Mouse (Mus musculus): ENCODE data around the gene Mus81. TPM values are rescaled to one million over a fixed set of nuclear protein-coding genes. Genes with fewer than 3 reads are reported as not detected.

The Mus81 gene
- polyA plus RNA-seq, 1 experiment from 2014 or later, result 50.5 TPM

DNA sequence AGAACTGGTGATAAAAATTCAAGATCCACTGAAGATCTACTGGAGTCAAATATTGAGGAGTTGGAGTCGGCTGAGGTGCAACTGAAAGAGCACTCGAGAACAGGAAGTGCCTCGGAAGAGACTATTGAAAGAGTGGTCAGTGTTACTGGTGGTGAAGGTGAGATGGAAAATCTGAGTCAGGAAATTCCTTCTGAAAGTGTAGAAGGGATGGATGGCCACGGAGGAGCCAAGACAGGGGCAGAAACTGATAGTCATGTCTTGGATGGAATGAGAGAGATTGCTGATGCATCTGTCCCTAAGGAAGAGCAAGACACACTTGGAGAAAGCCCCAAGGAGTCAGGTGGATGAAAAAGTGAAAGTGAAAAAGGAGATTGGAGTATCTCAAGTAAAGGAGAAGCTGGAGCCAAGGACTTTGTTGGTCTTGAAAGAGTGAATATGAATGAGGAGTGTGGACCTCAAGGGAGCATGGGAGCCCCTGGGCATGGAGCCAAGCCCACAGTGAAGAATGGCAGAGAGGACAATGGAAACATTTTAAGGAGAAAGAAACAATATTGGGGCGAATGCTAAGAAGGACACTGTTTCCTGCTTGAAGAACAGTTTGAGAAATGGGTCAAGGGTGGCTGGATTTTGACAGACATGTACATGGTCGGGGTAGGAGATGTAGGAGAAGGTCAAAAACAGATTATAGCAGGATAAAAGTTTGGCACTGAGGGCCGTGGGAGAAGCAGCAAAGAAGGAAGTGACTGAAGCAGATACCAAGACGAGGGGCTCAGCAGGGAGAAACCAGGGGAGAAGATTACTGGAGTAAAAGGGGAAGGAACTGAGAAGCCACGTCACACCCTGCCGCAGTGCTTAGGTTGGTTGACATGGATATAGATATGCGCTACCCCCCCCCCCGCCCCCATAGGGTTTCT lies 24.1 kb upstream of the Mus81 start:
- no peak for ATAC-seq (ENCODE audit: low FRiP score, low TSS enrichment)
- Histone ChIP-seq H3K9me3 (ENCODE audit: low read length) (no peaks in the 10 kb centered on the region; the same call in none of the 2 replicates), H3K4me2 (replicated peaks; ENCODE audit: low read depth, low read length) (no peak overlapping the region), H3K36me3 (ENCODE audit: insufficient read depth, low read length) (no peaks in the 10 kb centered on the region), H3K27ac (ENCODE audit: low read length) (no peak overlapping the region; the same call in 1 of the 2 replicates), H3K27me3 (ENCODE audit: insufficient read depth, low read length) (no peaks in the 10 kb centered on the region), H3K9ac (replicated peaks; ENCODE audit: low read length) (no peak overlapping the region), H3K4me3 (ENCODE audit: low read length) (no peak overlapping the region), H3K4me1 (ENCODE audit: insufficient read depth, low read length) (peaks cover 22% of the 10 kb centered on the region)
- WGBS, result 72% methylated on average over 12 of the region's 12 CpGs

DNA sequence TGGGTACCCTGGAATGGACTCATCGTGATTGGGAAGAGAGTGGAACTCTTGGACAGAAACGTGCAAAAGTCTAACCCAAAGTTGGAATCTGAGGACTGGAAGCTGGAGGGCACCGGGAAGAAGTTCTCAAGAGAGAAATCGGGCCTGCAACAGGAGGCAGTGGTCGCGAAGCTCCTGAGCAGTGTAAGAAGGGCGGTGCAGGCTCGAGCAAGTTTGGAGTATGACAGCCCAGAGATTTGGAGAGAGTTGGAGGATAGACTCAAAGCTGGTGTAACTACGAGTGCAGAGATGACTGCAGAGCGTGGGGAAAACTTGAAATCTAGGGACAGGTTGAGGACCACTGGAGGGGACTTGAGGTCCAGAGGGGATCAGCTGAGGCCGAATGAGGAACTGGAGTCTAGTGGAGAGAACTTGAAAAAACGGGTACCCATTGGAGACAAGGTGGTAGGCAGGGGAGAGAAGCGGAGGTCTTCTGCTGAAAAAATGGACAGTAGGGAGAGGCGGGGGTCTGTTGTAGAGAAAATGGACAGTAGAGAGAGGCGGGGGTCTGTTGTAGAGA lies 23.0 kb upstream of the Mus81 start:
- Histone ChIP-seq H3K27ac (ENCODE audit: low read length) (no peak overlapping the region), H3K27me3 (ENCODE audit: insufficient read depth, low read length) (no peaks in the 10 kb centered on the region), H3K4me3 (ENCODE audit: low read length) (peak overlapping the region; percentile 48), H3K9ac (replicated peaks; ENCODE audit: low read length) (peak overlapping the region; percentile 75), H3K4me2 (replicated peaks; ENCODE audit: low read depth, low read length) (peak overlapping the region; percentile 71), H3K4me1 (ENCODE audit: insufficient read depth, low read length) (peaks cover 22% of the 10 kb centered on the region), H3K9me3 (ENCODE audit: low read length) (no peaks in the 10 kb centered on the region; the same call in none of the 2 replicates), H3K36me3 (ENCODE audit: insufficient read depth, low read length) (no peaks in the 10 kb centered on the region)
- peak; percentile 49 for ATAC-seq (ENCODE audit: low FRiP score, low TSS enrichment)
- WGBS, result 48% methylated on average over 15 of the region's 15 CpGs

DNA sequence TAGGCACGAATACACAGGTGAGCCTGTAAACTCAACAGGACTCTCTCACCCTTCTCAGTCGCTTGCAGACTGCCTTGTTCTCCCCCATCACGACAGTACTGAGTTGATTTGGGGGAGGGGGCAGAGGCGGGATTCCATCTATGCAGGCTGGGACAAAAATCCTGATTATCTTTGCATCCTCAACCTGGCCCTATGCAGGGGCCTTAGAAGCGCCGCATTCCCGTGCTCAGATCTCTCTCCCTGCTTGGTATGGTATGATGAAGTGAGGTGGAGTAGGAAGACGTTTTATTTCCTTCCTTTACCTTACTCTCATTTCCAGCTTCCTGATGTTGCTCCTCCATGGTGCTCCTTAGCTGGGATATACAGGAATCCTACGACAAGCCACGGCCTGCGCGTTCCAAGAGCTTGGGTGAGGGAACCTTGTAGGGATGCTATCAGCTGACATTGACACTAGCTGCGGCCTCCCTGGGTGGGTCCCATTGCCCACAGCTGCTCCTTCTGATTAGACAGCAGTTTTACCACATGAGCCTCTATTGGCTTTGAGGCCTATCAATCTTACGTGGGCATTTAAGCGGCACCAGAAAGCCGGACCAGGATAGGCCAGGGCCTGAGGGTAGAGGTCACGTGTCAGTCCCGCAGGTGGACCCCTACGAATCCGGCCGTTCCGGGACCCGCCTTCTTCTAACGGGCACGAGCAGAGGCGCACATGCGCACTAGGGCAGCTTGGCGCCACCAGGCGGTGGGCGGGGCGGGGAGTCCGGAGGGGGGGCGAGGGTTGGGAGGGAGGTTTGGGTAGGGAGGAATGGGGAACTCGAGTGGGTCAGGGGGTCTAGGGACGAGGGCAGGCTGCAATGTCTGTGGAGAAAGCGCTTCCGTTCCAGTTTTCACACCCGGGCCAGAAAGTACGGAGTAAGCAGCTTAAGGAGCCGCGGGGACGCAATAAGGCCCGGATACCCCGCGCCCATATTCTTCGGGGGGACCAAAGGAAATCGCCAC lies 22.1 kb upstream of the Mus81 start, which contains the start of gene Snx32:
Gene Snx32 (minus strand): TSS at position 508 of the 996 bp plus-strand sequence.
- peak within 1 kb of the TSS; percentile 75 for H3K9ac ChIP-seq (replicated peaks; ENCODE audit: low read length)
- no peaks in the 10 kb centered on the region for H3K27me3 ChIP-seq (ENCODE audit: insufficient read depth, low read length)
- peak within 1 kb of the TSS; percentile 48 for H3K4me3 ChIP-seq (ENCODE audit: low read length)
- peaks cover 22% of the 10 kb centered on the region for H3K4me1 ChIP-seq (ENCODE audit: insufficient read depth, low read length)
- 3% methylated on average over 46 of the region's 47 CpGs for WGBS
- peak within 1 kb of the TSS; percentile 71 for H3K4me2 ChIP-seq (replicated peaks; ENCODE audit: low read depth, low read length)
- H3K36me3 ChIP-seq (ENCODE audit: insufficient read depth, low read length), result no peaks in the 10 kb centered on the region
- no peaks in the 10 kb centered on the region; the same call in none of the 2 replicates for H3K9me3 ChIP-seq (ENCODE audit: low read length)
- H3K27ac ChIP-seq (ENCODE audit: low read length), result 0 out of 2 replicates have a peak within 1 kb of the TSS, but pooled peaks have one; percentile 40
- ATAC-seq (ENCODE audit: low FRiP score, low TSS enrichment), result peak; percentile 99

DNA sequence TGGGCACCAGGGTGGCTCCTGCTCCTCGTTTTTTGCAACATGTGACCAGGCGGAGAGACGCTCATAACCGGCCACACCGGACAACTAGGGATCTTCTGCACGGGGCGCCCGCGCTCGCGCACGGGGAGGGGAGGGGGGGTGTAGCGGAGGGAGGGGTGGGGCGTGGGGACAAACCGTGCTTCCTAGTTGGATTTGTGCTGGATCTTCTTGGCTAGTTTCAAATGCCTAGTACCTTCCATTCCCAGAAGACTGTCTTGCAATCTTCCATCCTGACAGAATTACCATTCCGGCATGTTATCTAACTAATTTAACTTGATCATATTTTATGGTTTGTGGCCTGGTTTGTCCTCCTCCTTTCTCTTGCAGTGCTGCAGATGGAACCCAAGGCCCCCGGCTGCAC lies 15.5 kb upstream of the Mus81 start, which contains the start of gene 1700020D05Rik:
Gene 1700020D05Rik (minus strand): TSS at position 101 of the 400 bp plus-strand sequence.
- WGBS, result 47% methylated on average over 17 of the region's 17 CpGs
- ATAC-seq (ENCODE audit: low FRiP score, low TSS enrichment), result no peak
- H3K27me3 ChIP-seq (ENCODE audit: insufficient read depth, low read length), result no peaks in the 10 kb centered on the region
- H3K4me1 ChIP-seq (ENCODE audit: insufficient read depth, low read length), result no peaks in the 10 kb centered on the region
- no peaks in the 10 kb centered on the region for H3K36me3 ChIP-seq (ENCODE audit: insufficient read depth, low read length)
- peak within 1 kb of the TSS; percentile 8; the same call in 1 of the 2 replicates for H3K4me3 ChIP-seq (ENCODE audit: low read length)
- no peak within 1 kb of the TSS for H3K27ac ChIP-seq (ENCODE audit: low read length)
- peak within 1 kb of the TSS; percentile 31 for H3K4me2 ChIP-seq (replicated peaks; ENCODE audit: low read depth, low read length)
- no peaks in the 10 kb centered on the region; the same call in 1 of the 2 replicates for H3K9me3 ChIP-seq (ENCODE audit: low read length)
- no peak within 1 kb of the TSS for H3K9ac ChIP-seq (replicated peaks; ENCODE audit: low read length)

DNA sequence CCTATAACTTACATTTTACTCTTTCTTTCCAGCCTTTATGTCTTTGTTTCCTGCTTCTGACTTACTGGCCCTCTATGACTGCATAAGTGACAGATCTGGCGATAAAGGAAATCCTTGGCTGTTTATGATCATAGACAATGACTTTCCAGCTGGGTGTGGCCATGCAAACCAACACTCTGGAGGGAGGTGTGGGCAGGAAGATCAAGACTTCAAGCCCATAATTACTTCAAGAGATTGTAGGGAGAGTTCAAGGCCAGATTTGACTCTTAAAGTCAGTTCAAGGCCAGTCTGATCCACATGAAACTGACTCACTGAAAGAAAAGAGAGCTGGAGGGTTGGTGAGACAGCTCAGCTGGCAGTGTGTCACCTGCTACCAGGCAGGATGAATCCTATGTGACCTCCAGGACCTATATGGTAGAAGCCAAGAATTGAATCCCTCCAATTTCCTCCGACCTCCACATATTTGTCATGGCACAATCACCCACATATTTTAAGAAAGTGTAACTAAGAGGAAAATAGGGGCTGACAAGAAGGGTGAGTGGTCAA lies 12.2 kb upstream of the Mus81 start:
- H3K4me2 ChIP-seq (replicated peaks; ENCODE audit: low read depth, low read length), result no peak overlapping the region
- no peak overlapping the region; the same call in 1 of the 2 replicates for H3K9ac ChIP-seq (replicated peaks; ENCODE audit: low read length)
- no peaks in the 10 kb centered on the region for H3K9me3 ChIP-seq (ENCODE audit: low read length)
- H3K27ac ChIP-seq (ENCODE audit: low read length), result no peak overlapping the region
- H3K36me3 ChIP-seq (ENCODE audit: insufficient read depth, low read length), result peaks cover 20% of the 10 kb centered on the region; the same call in 1 of the 2 replicates
- ATAC-seq (ENCODE audit: low FRiP score, low TSS enrichment), result no peak
- H3K4me3 ChIP-seq (ENCODE audit: low read length), result no peak overlapping the region
- H3K27me3 ChIP-seq (ENCODE audit: insufficient read depth, low read length), result no peaks in the 10 kb centered on the region
- 79% methylated on average over 2 of the region's 2 CpGs for WGBS
- H3K4me1 ChIP-seq (ENCODE audit: insufficient read depth, low read length), result no peaks in the 10 kb centered on the region

DNA sequence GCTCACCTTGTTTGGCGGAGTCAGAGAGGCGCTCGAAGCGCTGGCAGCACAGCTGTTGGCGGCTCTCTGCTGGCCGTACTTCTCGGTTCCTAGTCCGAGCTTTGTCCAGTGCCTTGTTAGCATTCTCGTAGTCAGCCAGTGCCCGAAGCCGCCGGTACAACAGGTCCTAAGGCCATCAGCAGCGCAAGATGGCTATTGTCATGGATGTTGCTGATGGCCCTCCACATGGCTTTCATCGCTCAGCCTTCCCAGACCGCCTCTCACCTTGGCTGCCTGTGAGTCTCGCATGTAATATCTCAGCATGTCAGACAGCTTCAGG lies 7.8 kb upstream of the Mus81 start:
- Histone ChIP-seq H3K4me2 (replicated peaks; ENCODE audit: low read depth, low read length) (no peak overlapping the region), H3K4me3 (ENCODE audit: low read length) (no peak overlapping the region), H3K27me3 (ENCODE audit: insufficient read depth, low read length) (no peaks in the 10 kb centered on the region), H3K9me3 (ENCODE audit: low read length) (no peaks in the 10 kb centered on the region), H3K4me1 (ENCODE audit: insufficient read depth, low read length) (peaks cover 15% of the 10 kb centered on the region), H3K9ac (replicated peaks; ENCODE audit: low read length) (no peak overlapping the region), H3K27ac (ENCODE audit: low read length) (no peak overlapping the region), H3K36me3 (ENCODE audit: insufficient read depth, low read length) (peaks cover 44% of the 10 kb centered on the region)
- WGBS, result 91% methylated on average over 16 of the region's 16 CpGs
- no peak for ATAC-seq (ENCODE audit: low FRiP score, low TSS enrichment)

DNA sequence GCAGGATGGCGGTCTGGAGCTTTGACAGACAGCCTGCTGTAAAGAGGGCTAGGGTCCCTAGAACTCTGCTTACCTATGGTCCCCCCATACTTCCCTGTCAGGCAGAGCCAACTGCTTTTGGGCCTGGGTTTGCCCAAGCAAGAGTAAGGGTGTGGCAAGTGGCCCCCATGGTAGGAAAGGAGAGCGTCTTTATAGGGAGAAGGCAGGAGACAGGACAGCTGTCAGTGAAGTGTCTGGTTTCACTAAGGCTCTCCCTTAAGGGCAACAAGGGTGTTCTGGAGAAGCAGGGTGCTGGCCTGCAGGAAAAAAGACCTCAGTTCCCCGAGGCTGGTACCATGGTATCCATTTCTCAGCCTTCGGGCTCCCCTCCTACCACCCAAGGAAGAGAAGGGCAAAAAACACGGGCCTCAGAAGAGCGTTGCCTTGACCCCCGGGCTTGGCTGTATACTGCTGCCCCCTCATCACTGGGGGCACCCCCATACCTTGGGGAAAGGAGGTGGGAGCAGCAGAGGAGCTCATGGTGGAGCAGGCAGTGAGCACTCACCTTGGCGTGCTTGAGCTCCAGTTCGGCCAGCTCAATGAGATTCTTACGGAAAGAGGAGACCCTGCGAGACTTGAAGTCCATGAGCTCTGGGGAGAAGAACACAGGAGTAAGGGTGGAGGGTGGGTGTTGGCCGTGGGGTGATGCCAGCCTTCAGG lies 7.3 kb upstream of the Mus81 start:
- Histone ChIP-seq H3K27ac (ENCODE audit: low read length) (no peak overlapping the region), H3K36me3 (ENCODE audit: insufficient read depth, low read length) (peaks cover 44% of the 10 kb centered on the region)

DNA sequence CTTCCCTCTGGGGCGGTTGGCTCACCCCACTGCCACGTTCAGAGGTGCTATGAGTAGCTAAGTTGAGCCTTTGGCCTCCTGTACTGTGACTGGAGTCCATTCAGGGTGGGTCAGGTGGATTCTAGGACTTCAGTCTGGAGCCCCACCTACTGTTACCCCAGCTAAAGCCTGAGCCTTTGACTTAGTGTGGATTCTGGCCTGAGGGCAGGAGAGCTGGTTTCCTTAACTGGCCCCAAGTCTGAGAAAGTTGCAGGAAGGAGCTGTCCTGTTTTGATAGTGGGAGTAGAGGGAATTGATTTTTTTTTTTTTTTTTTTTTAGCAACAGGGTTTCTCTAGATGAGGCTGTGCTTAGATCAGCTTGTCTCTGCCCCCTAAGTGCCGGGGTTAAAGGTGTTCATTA lies 6.1 kb upstream of the Mus81 start:
- Histone ChIP-seq H3K27ac (ENCODE audit: low read length) (no peak overlapping the region), H3K9ac (replicated peaks; ENCODE audit: low read length) (no peak overlapping the region), H3K4me2 (replicated peaks; ENCODE audit: low read depth, low read length) (no peak overlapping the region), H3K9me3 (ENCODE audit: low read length) (no peaks in the 10 kb centered on the region), H3K36me3 (ENCODE audit: insufficient read depth, low read length) (peaks cover 44% of the 10 kb centered on the region), H3K4me1 (ENCODE audit: insufficient read depth, low read length) (peaks cover 22% of the 10 kb centered on the region), H3K27me3 (ENCODE audit: insufficient read depth, low read length) (no peaks in the 10 kb centered on the region), H3K4me3 (ENCODE audit: low read length) (no peak overlapping the region)
- ATAC-seq (ENCODE audit: low FRiP score, low TSS enrichment), result no peak
- 87% methylated on average over 3 of the region's 3 CpGs for WGBS

More for the DNA sequence above, 7.3 kb upstream of the Mus81 start:
- no peak for ATAC-seq (ENCODE audit: low FRiP score, low TSS enrichment)
- H3K9me3 ChIP-seq (ENCODE audit: low read length), result no peaks in the 10 kb centered on the region
- peaks cover 15% of the 10 kb centered on the region for H3K4me1 ChIP-seq (ENCODE audit: insufficient read depth, low read length)
- H3K9ac ChIP-seq (replicated peaks; ENCODE audit: low read length), result no peak overlapping the region
- no peak overlapping the region for H3K4me3 ChIP-seq (ENCODE audit: low read length)
- no peaks in the 10 kb centered on the region for H3K27me3 ChIP-seq (ENCODE audit: insufficient read depth, low read length)
- no peak overlapping the region for H3K4me2 ChIP-seq (replicated peaks; ENCODE audit: low read depth, low read length)
- 80% methylated on average over 12 of the region's 12 CpGs for WGBS
